Mouse (Mus musculus): ENCODE measurements at regions not wholly inside any gene's neighbourhood (a gene's known extent, or its start where the extent isn't known, plus 50 kb on each side); places are given as distances from the start of the nearest gene placed in this dataset.

DNA sequence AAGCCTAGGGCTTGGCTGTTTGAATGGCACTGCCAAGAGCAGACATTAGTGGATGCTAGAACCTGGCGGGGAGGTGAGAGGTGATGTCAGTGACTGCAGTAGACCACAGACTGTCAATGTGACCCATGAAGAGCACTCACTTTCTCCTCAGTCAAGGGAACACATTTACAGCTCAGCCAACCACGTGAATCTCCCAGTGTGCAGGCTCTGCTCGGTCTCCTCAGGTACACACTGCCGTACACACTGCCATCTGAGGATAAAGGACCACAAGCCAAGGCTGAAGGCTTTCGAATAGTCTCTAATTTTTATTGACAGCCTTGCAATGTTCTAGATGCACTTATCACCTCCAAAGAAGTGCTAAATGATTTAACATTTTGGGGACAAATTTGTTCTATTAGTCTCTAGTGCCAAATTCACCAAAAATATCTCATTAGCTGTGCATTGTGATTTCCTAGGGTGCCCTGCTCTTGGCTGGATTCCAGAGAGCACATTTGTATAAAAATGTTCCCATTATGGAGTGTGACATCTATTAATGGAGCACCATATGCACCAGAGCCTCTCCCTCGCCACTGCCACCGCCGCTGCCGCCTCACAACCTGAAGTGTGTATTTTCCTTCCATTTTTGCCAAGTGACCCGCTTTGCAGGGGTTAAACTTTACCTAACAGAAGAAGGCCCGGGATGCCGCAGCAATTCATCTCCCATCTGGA is 168.7 kb downstream of the Zfp326 start:
- DNase-seq, result peak; percentile 66 to 74

DNA sequence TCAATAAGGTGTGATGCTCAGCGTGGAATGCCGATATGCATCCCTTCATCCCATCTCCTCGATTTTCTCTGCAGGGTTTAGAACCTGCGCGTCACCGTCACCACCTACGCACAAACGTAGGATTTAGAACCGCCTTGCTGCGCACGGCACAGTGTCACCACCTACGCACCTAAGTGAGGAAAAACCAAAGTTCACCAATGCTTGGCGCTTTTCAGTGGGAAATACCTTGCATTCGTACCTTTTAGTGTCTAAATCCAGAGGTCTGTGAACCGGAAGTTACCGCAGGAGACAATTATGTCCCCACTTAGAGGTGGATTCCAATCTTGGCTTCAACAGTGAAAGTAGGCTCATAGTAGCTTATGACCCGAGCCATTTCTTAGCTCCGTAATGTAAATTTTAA is 162.0 kb downstream of the Zfp326 start:
- no peak for DNase-seq

DNA sequence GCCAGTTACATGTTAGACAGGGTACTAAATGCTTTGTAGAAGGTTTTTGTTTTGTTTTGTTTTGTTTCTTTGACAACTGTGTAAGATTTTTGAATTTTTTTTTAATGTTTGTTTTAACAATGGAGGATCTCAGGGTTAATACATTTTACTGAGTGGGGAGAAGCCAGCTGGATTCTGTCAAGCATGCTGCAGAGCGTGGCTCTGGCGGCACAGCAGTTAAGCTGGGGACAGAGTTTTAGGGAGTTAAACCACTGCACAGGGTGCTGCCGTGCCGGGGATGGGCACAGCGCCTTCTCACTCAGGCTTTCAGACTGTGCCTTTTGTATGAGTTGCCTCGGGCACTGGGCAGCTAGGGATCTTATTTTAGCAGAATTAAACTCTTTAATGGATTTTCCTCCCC is 159.8 kb downstream of the Zfp326 start:
- DNase-seq, result no peak

DNA sequence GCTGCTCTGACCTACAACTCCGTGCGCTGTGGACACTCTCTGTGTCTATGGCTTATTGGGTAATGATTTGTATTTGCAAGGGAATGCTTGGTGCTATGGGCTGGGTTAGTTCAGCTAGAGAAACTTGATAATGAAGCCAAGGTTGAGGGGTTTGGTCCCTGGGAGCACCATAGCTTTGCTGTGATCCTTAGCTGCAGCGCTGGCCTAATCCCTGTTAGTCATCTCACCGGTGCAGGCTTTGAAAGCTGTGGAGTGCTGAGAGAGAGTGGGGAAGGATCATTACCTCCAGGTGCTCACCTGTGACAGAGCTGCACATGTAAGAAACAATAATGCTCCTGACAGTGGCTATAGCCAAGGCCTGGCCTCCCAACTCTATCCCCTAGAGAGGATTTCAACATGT is 156.6 kb downstream of the Zfp326 start:
- no peak for DNase-seq

DNA sequence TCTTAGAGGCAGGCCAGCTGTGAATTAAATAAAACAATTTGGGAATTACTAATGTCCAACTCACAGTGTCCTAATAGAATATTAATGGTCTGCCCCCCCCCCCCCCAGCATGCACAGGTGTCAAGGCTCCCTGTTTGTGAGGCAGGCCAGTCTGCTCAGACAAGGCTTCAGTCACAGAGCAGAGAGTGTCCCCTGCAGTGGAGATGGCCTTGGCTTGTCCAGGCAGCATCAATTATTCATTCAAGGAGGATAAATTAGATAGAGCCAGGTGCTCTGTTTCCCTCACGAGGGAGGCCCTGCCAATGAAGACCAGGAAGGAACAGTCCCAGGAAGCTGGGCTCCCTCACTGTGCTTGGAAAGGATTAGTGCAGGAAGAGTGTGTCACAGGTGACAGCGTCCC is 150.5 kb downstream of the Zfp326 start:
- peak in 1 of 2 experiments; percentile 25 for DNase-seq

DNA sequence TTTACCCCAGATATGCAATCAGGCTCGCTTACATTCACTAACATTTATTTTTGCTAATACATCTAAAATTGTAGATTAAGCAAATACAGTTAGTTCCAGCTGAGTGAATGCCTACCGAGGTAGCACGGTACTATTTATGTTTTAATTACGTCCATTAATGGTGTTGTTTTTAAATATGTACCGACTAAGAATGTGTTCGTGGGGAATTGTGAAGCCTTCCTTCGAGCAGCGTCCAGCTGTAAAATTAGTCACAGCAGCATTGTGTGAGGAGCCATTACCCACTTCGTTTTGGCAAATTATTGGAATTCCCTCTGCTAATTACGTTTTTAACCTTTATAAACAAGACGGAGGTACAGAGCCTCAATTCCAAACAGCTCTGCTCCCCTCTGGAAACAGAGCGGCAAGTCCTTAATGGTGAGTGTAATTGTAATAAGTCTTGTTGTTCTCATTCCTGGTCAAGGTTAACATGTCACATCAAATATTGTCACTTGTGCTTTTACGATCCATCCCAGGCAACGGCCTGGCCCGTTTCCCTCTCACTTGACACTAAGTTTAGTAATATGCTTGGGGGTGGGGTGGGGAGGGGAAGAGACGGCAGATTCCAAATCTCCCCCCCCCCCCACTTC is 128.0 kb downstream of the Zfp326 start:
- DNase-seq, result no peak

DNA sequence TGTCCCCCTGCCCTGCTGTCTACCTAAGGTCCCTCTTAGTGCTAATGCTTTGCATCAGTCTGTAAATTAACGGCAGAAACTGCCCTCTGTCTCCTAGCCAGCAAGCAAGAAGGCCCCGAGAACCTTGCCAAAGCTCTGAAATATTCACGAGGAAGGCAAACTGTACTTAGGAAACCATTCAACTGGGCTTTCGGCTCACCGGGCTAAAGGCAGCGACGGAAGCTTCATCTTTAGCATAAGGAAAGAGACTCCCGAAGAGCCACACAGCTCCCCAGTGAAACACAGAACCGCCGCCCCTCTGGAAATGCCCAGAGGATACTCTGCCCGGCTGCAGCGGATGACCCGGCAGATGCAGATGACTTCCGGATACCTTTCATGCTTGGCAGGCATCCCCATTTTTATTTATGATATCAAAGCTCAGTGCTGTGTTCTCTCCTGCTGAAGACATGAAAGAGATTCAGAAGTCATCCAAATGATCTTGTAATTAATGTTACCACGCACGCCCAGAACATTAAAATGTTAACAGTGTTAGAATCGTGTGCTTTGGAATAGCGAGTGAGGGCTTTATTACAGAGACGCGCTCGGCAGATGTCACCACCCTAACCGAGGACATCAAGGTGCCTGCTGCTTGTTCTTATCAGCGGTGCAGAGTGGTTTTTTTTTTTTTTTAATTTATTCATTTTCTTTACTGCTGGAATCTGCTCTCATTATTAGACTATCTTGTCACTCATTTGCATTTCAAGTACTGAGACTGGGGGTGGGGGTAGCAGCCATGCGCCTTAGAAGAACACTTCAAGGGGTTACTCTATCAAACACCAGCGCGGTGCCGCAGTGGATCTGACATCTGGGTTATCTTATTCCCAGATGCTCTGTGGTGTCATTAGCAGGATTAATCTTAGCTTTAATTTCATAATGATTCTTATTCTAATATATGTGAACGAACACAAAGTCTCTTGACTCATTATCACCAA is 127.2 kb downstream of the Zfp326 start:
- peak; percentile 47 to 54 for DNase-seq

DNA sequence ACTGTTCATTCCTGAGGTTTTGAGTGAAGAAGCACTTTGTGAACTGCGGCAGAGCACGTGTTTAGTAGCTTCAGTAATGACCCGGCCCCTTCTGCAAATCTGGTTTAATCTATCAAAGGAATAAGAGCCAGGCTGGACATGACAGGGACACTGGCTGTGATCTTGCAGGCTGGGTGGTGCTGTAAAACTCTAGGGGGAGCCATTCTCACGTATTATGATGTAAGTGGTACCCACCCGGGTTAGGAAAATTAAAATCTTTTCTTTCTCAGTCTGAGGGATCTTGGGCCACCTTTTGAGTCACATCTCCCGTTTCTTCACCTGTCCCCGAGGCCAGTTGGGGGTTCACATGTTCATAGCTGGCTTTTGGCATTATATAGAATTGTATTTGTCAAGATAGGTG is 126.0 kb downstream of the Zfp326 start:
- DNase-seq, result peak; percentile 66 to 70

DNA sequence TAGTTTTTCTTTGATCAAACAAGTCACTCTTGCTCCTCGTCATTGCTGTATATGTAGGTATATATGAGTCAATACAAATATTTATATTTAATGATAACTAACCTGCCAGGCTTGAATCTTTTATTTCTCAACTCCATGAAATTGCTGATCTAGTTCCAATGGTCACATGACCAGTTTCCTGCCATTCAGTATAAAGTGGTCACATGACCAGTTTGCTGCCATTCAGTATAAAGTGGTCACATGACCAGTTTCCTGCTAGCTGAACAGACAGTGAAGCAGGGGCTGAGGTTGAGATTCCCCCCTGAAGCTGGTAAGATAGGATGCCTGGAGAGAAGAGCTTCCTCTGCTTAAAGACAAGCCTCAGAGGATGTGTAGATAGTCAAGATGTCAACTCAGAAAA is 117.9 kb downstream of the Zfp326 start:
- DNase-seq, result no peak

DNA sequence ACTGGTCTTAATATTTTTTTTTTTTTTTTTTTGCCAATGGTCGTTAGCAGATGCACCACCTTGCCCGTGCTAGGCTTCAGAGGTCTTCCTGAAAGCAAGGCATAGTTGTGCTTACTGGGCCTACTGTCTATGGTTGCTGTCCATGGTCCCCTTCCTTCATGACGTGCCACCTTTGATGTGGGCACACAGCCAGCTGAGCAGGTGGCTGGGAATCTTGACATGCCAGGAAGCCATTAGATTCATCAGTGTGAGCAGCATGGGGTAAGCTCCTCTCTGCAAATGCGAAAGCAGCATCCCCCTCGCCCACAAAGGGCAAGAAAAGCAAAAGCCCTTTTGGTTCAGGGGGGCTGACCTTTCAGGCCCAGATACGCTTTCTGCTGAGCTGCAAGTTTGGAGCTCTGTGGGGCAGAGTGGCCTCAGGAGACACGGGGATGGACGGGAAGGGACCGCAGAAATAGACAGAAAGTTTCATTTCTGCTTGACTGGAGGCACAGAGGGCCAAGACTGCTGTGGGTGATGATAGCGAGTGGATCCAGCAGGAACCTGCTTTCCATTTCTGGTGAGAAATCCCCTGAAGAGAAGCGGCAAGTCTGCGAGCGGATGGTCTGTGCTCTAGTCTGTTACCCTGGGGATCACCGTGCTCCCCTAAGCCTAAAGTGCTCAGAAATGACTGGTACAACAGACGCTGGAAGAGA is 116.8 kb downstream of the Zfp326 start:
- peak; percentile 94 to 95 for DNase-seq

DNA sequence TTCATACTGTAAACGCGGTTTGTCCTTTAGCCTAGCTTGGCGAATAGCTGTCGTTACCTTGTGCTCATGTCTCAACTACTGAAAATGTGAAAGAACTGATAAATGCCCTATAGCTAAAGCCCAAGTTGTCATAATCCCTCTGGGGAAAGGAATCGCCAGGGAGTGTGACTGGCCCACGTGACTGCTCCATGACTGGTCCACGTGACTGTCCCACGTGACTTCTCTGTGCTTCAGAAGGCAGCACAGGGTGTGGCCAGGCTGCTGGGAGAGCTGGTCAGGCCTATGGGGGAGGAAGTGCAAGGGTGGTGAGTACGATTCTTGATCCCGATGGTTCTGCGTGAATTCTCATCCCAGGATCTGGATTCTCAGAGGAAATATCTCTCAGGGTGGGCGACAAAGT is 114.4 kb downstream of the Zfp326 start:
- DNase-seq, result no peak

DNA sequence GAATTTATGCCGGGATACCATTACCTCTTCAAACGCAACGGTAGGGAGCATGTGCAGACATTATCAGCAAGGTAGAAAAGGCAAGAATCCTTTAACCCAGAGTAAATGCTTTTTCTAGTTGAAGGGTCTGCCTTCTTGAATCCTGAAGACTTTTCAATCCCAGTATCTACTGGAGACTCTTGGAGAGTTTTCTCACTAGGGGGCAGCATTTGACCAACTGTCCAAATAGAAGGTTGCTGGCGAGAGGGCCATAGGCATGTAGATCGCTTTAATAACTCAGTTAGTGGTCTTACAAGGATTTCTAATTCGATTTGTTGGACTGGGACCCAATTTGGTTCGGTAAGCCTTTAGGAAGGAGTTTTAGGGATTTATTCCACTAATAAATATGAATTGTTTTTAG is 110.0 kb downstream of the Zfp326 start:
- peak; percentile 57 to 81 for DNase-seq

DNA sequence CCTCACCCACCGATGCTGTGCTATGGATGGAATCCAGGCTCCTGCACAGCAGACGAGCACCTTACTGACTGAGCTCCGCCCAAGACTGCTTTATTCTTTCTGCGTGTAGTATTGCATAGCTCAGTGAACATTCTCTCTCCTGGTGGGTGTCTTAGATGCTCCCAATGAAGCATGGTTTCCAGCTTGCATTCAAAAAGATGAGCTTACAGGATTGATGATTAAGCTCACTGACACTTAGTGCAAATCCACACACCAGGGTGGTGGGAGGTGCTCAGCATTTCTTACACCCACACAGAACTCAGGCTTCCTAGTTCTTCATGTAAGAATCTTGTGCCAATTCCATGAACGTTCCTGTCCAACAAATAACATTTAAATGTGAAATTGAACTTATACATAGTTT is 106.8 kb downstream of the Zfp326 start:
- DNase-seq, result no peak

DNA sequence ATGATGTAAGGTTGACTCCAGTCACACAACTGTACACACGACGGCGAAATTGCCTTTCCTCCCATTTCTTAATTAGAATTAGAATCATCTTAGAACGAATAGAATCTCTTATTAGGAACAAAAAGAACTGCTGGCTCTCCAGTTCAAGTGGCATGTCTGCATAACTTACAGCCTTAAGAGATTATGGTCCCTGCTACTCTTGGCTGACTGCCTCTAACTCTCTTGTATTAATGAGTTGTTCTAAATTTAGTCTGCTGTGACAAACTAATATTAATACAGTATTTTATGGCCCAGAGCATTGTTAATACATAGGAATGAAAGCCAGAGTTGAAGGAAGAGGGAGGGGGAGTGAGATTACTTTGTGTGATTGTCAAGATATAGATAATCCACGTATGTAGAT is 100.4 kb downstream of the Zfp326 start:
- DNase-seq, result no peak

DNA sequence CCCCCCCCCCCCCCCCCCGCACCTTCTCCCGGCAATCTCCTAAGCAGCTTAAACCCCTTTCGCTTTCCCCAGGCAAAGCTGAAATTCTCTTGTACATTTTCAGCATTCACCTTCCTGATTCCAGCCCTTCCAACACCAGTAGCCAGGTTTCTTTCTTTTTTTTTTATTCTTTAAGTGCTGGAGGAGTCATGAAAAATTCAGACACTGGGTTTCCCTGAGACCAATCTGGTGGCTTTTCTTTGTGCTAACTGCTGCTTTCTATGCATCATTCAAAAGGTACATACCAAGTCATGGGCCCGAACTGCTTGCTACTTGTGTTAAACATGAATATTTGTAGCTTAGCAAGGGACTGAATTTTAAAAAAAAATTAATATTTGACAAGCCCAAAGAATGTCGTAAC is 99.7 kb downstream of the Zfp326 start:
- no peak for DNase-seq

DNA sequence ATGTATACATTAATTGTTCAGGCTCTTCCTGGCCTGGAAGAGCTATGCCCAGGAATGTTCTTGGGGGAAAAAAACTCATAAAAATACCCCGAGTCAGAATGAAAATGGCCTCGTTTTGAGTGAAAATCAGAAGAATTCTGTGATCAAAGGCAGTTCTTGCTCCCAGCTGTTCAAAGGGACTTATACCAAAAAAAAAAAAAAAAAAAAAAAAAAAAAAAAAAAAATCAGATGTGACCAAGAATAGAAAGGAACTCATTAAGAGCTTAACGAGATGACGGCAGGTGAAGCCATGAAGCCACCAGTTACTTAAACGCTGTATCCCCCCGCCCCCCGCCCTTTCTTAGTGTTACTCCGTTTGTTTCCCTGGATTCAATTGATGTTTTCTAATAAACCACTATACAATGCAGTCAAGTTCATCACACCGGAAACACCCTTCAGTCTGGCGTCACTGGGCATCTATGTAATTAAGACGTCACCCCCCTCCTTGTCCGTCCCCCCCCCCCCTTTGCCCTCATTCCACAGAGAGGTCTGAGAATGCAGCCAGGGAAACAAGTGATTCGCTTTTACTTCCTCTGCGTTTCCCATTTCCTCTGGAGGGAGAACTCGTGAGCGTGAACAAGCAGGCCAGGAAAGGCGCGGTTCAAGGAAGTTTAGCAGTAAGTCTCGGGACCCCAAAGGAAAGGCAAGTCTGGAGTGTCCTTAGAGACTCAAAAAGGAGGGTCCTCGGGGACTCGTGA is 99.1 kb downstream of the Zfp326 start:
- no peak for DNase-seq

DNA sequence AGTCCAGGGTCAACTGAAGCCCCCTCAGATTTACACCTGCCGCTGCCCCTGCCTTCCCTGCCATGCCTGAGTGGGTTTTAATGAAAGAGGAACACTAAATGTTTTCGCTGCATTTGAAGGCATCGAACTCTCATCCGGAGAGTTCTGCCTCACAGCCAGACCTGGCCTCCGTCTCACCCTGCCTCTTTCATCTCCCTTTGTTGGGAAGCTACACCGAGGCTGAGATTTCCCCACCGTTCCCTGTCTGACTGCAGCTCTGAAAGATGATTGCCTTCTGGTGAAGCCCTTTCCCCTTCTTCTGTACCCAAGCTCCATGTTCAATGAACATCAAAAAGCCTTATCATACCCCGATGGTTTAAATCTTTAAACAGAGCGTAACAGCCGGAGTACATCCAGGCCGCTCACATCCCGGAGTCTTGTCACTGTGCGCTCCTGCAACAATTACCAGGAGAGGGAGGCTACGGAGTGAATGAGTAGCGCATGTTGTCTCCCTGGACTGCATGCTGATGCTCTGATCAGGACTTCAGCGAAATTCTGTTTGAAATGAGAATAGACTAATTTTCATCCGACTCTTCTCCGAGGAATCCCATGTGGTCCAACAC is 98.3 kb downstream of the Zfp326 start:
- no peak for DNase-seq
